Mouse (Mus musculus) stomach, embryonic 15.5 days (tissue): ENCODE data around the gene Sh3pxd2a. TPM values are rescaled to one million over a fixed set of nuclear protein-coding genes. Genes with fewer than 3 reads are reported as not detected.
A peak's percentile ranks its signal among the peaks of the same experiment; 100 is the strongest.

Experiments used
- ATAC-seq: fragments of 200-750 bp; cut with Nextera tagmentation; 2 replicates; pipeline ENCODE4 v1.8.0; 2017; ENCODE audit warnings: low read depth, moderate number of reproducible peaks, moderate TSS enrichment; ENCODE audit not compliant: insufficient read depth, low FRiP score
- H3K27ac ChIP-seq: fragments of 300-500 bp; sonication (generic); 2 replicates; pipeline ENCODE4 v1.5.1; 2015; ENCODE audit warnings: mild to moderate bottlenecking, inconsistent platforms
- H3K27me3 ChIP-seq: fragments of 300-500 bp; sonication (generic); replicated peaks from 2 replicates; pipeline ENCODE4 v1.6.1; 2015; ENCODE audit warnings: inconsistent platforms
- H3K36me3 ChIP-seq: fragments of 300-500 bp; sonication (generic); 2 replicates; pipeline ENCODE4 v1.6.1; 2015; ENCODE audit warnings: inconsistent platforms
- H3K4me1 ChIP-seq: fragments of 300-500 bp; sonication (generic); 2 replicates; pipeline ENCODE4 v1.6.1; 2015; ENCODE audit warnings: inconsistent platforms
- H3K4me2 ChIP-seq: fragments of 300-500 bp; sonication (generic); 2 replicates; pipeline ENCODE4 v1.6.1; 2015; ENCODE audit warnings: mild to moderate bottlenecking, inconsistent platforms
- H3K4me3 ChIP-seq: fragments of 300-500 bp; sonication (generic); replicated peaks from 2 replicates; pipeline ENCODE4 v1.5.1; 2015; ENCODE audit warnings: inconsistent platforms
- H3K9ac ChIP-seq: fragments of 300-500 bp; sonication (generic); 2 replicates; pipeline ENCODE4 v1.6.1; 2015; ENCODE audit warnings: inconsistent platforms
- H3K9me3 ChIP-seq: fragments of 300-500 bp; sonication (generic); 2 replicates; pipeline ENCODE4 v1.6.1; 2016; ENCODE audit warnings: inconsistent platforms
- WGBS: fragments of 180-500 bp; shearing (Covaris S2); methylation state at CpG from one replicate; pipeline ENCODE4 v1.1.7; 2015; 5-methylcytosine and 5-hydroxymethylcytosine counted together
- polyA plus RNA-seq: library from polyadenylated mRNA; unstranded; fragments of >200 nt; fragmentation: Nextera tagmentation; extraction: Ambion mirVana; gene quantifications from 2 replicates; pipeline ENCODE4 v1.2.1, GENCODE M21; 2015

The Sh3pxd2a gene
- polyA plus RNA-seq, 1 experiment from 2014 or later: 6.8 TPM

DNA sequence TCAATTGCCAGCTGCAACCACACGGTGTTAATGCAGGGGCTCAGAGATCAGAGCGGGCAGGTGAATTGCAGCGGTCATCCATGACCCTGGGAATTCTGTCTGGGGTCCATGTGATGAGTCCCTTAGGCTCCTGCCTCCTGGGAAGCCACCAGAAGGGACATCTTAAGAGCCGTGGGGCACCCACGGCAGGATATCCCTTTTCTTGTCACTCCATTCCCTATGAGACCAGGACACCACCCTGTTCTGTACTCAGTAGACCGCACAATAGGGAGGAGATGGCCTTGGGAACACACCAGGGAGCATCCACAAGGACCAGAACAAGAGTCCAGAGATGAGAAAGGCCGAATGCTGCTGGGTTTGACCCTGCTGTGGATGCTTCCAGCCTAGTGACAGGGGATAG is 10.8 kb downstream of the Sh3pxd2a start:
- no peak for ATAC-seq
- no peak overlapping the region for H3K27ac ChIP-seq
- no peak overlapping the region for H3K4me2 ChIP-seq
- 88% methylated on average over 7 of the region's 7 CpGs for WGBS
- H3K4me3 ChIP-seq: no peak overlapping the region
- H3K9me3 ChIP-seq: no peaks in the 10 kb centered on the region
- no peak overlapping the region for H3K9ac ChIP-seq
- H3K36me3 ChIP-seq: no peaks in the 10 kb centered on the region
- peaks cover 64% of the 10 kb centered on the region for H3K4me1 ChIP-seq
- H3K27me3 ChIP-seq: no peaks in the 10 kb centered on the region

DNA sequence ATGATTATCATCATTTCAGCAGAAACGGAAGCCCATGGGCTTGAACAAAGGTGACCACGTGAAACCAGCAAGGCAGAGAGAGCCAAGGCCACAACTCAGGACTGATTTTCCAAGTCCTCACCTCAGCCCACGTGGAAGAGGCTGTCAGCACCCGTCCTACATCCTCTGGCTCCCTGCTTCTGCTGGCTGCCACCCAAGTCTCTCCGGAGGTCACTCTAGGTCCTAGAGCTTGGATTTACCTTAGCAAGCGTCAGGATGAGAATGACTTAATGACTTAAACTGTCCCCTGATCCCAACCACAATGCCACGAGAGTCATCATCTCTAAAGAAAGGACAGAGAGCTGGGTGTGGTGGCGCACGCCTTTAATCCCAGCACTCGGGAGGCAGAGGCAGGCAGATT is 11.5 kb downstream of the Sh3pxd2a start:
- no peak for ATAC-seq
- Histone ChIP-seq H3K4me2 (no peak overlapping the region), H3K4me3 (no peak overlapping the region), H3K27me3 (no peaks in the 10 kb centered on the region), H3K4me1 (peaks cover 60% of the 10 kb centered on the region), H3K36me3 (no peaks in the 10 kb centered on the region), H3K9me3 (no peaks in the 10 kb centered on the region), H3K9ac (no peak overlapping the region), H3K27ac (no peak overlapping the region)
- 79% methylated on average over 10 of the region's 10 CpGs for WGBS

DNA sequence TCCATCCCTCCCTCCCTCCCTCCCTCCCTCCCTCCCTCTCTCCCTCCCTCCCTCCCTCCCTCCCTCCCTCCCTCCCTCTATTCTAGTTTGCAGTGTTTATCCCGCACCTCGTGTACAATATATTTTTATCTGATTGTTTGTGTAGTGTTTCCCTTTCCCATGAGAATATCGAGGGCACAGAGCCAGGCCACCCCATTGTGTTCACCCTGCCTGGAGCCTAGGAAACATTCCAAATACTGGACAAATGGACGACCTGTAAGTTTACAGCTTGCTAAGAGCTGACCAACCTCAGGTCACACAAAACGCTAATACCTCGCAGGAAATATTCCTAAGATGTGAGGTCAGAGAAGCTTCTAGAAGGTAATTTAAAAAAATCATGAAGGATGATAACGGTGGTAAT is 12.0 kb downstream of the Sh3pxd2a start:
- Histone ChIP-seq H3K27ac (no peak overlapping the region), H3K4me1 (peaks cover 58% of the 10 kb centered on the region), H3K27me3 (no peaks in the 10 kb centered on the region), H3K36me3 (no peaks in the 10 kb centered on the region), H3K4me2 (no peak overlapping the region), H3K9ac (no peak overlapping the region), H3K9me3 (no peaks in the 10 kb centered on the region), H3K4me3 (no peak overlapping the region)
- ATAC-seq: no peak
- WGBS: 55% methylated on average over 7 of the region's 7 CpGs

DNA sequence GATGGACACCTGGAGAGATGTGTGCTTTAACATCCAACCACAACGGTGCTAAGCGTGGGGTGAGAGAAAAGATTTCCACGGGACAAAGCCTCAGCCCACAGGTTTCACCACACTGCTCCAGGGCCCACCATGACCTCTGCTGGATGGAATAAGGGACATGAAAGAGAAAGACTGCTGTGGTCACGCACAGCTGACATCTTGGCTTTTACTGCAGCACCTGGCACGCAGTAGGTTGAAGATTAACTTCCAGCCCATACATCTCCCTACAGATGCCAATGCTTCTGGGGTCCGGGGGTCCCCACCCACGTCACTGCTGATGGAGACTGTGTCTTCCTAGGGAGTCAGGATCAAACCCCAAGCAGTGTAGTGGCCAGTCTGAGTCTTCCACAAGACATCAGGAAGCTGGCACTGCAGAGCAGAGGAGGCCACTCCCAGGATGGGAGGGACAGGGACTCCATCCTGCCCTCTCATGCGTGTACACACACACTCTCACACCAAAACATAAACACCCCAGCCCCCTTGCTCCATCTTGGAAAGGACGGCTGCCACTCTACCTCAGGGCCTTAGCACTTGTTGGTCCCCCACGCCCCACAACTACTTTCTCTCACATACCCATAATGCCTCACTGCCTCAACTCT is 12.6 kb downstream of the Sh3pxd2a start:
- no peak overlapping the region for H3K9ac ChIP-seq
- no peaks in the 10 kb centered on the region for H3K36me3 ChIP-seq
- WGBS: 64% methylated on average over 10 of the region's 10 CpGs
- no peaks in the 10 kb centered on the region for H3K27me3 ChIP-seq
- no peak overlapping the region for H3K4me3 ChIP-seq
- H3K4me2 ChIP-seq: no peak overlapping the region
- no peak for ATAC-seq
- peaks cover 61% of the 10 kb centered on the region for H3K4me1 ChIP-seq
- H3K27ac ChIP-seq: no peak overlapping the region
- no peaks in the 10 kb centered on the region for H3K9me3 ChIP-seq

DNA sequence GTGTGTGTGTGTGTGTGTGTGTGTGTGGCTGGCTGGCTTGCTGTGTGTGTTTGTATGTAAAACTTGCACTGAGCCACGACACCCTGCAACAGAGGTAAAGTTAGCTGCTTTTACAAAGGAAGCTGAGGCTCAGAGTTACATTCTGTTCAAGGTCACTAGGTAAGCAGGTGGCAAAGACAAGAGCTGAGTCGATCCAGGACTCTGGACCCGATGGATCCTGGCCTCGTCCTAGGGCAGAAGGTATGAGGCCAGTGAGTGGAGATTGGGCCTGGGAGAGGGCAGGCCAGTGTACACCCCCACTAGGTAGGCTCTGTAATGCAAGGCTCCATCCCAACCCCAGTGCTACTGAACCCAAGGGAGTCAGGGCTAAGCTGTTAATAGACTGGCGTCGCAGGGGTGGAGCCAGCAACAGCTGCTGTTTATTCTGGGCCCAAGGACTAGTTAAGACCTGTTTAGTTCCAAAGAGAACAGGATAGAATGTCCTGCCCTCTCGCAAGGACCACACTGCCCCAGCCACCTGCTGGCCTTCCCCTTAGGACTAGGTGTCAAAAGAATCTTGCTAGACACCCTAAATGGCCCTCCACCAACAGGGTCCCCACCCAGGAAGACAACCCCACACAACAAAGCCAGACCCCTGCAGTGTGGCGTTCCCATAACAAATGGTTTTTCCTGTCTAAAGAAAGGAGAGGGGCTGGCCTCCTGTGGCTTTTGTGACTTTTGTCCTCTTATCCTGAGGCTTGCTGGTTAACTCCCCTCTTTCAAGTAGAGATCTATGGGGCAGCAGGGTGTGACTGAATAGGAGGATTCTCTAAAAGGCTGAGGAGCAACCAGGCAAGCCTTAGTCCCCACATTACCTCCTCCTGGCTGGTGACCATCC is 13.7 kb downstream of the Sh3pxd2a start:
- Histone ChIP-seq H3K27ac (peak overlapping the region; percentile 67), H3K36me3 (no peaks in the 10 kb centered on the region), H3K4me1 (peaks cover 67% of the 10 kb centered on the region), H3K9ac (no peak overlapping the region), H3K9me3 (no peaks in the 10 kb centered on the region), H3K4me2 (no peak overlapping the region), H3K27me3 (no peaks in the 10 kb centered on the region), H3K4me3 (no peak overlapping the region)
- 43% methylated on average over 8 of the region's 8 CpGs for WGBS
- peak; percentile 41; the same call in 1 of the 2 replicates for ATAC-seq

DNA sequence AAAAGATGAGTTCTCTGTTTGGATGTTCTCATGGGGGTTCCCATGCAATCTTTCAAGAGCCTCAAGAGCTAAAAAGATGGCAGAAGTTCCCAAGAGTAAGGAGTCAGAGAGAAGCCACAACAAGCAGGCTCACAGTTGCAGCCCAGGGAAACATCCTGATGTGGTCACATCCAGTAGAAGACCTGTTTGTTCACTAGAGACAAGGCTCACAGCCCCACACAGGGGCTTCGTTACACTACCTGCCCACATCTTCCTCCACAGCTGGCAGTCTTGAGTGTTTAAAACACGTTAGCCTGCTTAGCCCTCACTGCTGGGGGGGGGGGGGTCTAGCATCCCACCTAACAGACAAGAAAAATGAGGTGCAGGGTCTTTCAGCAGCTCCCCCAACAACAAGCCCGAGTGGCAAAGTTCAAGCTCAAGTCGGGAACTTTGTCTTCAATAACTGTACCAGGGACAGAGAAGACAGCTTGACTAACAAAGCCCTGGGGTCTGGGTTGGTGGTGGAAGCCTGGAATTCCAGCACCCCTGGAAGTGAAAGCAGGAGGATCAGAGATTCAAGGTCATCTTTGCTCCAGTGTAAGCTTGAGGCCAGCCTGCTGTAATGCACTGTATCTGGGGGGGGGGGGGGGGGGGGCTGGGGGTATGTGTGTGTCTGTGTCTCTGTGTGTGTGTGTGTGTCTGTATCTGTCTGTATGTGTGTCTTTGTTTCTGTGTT is 14.5 kb downstream of the Sh3pxd2a start:
- Histone ChIP-seq H3K9ac (no peak overlapping the region), H3K9me3 (no peaks in the 10 kb centered on the region), H3K4me3 (no peak overlapping the region), H3K36me3 (no peaks in the 10 kb centered on the region), H3K4me2 (no peak overlapping the region), H3K27ac (no peak overlapping the region), H3K4me1 (peaks cover 69% of the 10 kb centered on the region), H3K27me3 (no peaks in the 10 kb centered on the region)
- no peak for ATAC-seq
- 49% methylated on average over 4 of the region's 4 CpGs for WGBS

DNA sequence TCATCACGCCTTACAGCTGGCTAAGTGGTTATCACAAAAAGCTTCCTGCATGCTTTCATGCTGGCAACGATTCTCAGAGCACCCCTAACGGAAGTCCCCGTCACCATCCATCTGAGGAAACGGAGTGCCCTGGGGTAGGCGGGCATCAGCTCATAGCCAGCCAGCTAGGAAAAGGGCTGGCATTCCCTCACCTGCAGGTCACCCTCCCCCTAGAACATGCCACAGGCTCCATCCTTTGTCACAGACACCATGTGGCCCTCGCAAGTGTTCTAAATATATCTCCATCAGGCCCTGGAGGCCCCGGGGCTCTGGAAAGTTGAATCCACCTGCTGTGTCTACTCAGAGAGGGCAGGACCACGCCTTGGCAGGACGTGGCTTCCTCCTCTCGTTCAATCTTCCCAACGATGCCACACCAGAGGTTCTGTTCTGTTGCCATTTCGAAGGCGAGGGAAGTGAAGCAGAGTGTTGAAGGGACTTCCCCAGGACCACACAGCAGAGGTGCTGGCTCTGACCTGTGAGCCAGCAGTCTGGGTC is 15.5 kb downstream of the Sh3pxd2a start:
- Histone ChIP-seq H3K9ac (no peak overlapping the region), H3K9me3 (no peaks in the 10 kb centered on the region), H3K27ac (peak overlapping the region; percentile 11; the same call in 1 of the 2 replicates), H3K27me3 (no peaks in the 10 kb centered on the region), H3K4me2 (no peak overlapping the region), H3K4me1 (peaks cover 69% of the 10 kb centered on the region), H3K4me3 (no peak overlapping the region), H3K36me3 (no peaks in the 10 kb centered on the region)
- no peak for ATAC-seq
- 61% methylated on average over 14 of the region's 14 CpGs for WGBS

DNA sequence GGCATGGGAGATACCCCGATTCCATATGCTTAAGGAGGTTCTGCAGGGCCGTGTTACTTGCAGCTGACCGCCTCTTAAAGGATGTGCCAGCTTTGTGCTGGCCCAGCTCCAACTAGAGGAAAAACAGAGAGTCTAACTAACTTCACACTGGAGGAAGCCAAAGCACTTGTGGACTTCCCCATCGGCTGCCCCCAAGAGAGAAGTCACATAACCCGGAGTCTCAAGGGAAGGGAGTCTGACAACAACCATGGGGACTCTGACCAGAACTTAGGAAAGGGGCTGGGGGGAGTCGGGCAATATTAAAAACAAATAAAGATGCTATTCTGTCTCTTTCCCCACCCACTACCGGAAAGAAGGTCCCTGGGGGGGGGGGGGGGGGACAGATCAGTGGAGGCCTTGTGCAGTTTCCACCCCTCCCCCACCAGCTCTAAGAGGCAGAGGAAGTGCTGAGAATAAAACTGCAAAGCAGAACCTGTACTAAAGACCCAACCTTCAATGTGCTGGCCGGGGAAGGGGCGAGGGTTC is 17.3 kb downstream of the Sh3pxd2a start:
- peak overlapping the region; percentile 49 for H3K27ac ChIP-seq
- ATAC-seq: no peak
- no peaks in the 10 kb centered on the region for H3K36me3 ChIP-seq
- no peak overlapping the region for H3K4me3 ChIP-seq
- H3K4me2 ChIP-seq: peak overlapping the region; percentile 36
- H3K9me3 ChIP-seq: no peaks in the 10 kb centered on the region
- H3K4me1 ChIP-seq: peaks cover 82% of the 10 kb centered on the region
- no peak overlapping the region for H3K9ac ChIP-seq
- no peaks in the 10 kb centered on the region for H3K27me3 ChIP-seq
- 31% methylated on average over 9 of the region's 9 CpGs for WGBS

DNA sequence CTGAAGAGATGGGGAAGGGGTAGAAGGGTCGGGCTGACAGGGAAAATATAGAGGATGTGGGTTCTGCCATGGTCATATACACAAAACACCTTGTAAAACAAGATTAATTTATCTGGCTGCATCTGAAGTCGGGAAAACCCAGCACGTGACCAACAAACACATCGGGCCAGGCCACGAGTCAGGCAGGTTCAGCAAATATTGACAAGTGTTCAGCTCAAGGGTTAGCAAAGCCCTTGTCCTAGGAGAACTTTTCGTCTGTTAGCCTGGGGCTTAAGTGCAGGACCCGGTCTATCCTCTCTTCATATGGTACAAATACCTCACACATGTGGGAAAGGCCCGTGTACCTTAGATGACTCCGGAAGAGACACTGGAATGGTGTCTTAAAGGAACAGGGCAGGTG is 18.1 kb downstream of the Sh3pxd2a start:
- WGBS: 48% methylated on average over 9 of the region's 9 CpGs
- H3K9ac ChIP-seq: no peak overlapping the region
- ATAC-seq: 0 out of 2 replicates have a peak, but pooled peaks have one; percentile 38
- H3K4me2 ChIP-seq: peak overlapping the region; percentile 36
- H3K36me3 ChIP-seq: no peaks in the 10 kb centered on the region
- peak overlapping the region; percentile 49; the same call in 1 of the 2 replicates for H3K27ac ChIP-seq
- H3K4me1 ChIP-seq: peaks cover 76% of the 10 kb centered on the region
- no peaks in the 10 kb centered on the region for H3K9me3 ChIP-seq
- no peak overlapping the region for H3K4me3 ChIP-seq
- no peaks in the 10 kb centered on the region for H3K27me3 ChIP-seq

DNA sequence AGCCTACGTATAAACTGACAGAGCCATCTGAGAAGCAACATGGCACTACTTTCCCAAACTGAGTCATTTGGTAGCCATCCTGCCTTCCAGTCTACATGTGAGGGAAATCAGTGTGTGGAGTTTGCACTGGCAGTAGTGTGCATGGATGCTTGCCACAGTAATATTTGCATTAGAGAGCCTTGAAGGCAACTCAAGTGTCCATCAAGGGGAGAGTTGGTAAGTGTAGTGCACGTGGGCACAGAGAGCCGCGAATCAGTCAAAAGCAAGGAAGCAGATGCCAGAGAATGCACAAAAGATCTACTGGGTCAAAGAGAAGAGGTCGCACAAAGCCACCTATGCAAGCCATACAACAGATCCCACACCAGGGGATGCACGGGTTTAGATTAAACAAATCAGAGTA is 18.5 kb downstream of the Sh3pxd2a start:
- Histone ChIP-seq H3K4me2 (no peak overlapping the region), H3K4me3 (no peak overlapping the region), H3K9me3 (no peaks in the 10 kb centered on the region), H3K27ac (0 out of 2 replicates have a peak overlapping the region, but pooled peaks have one; percentile 49), H3K27me3 (no peaks in the 10 kb centered on the region), H3K4me1 (peaks cover 79% of the 10 kb centered on the region), H3K36me3 (no peaks in the 10 kb centered on the region), H3K9ac (no peak overlapping the region)
- no peak for ATAC-seq
- 52% methylated on average over 6 of the region's 6 CpGs for WGBS

DNA sequence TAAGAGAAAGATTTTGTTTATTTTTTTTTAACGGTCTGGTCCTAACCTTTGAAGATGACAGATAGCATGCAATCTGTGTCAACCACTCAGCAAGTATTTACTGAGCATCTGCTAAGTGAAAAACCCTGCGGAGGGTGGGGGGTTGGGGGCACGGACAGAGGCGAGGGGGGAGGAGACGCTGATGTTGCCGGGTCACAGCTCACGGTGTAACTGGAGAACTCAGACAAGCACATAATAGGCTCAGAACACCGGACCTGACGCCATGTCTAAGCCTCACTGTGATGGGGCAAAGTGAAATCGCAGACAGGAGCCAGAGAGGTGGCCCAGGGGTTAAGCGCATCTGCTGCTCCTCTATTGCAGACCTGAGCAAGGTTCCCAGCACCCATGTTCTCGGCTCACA is 19.7 kb downstream of the Sh3pxd2a start:
- no peaks in the 10 kb centered on the region for H3K27me3 ChIP-seq
- no peak overlapping the region for H3K4me3 ChIP-seq
- no peak for ATAC-seq
- no peaks in the 10 kb centered on the region for H3K36me3 ChIP-seq
- H3K27ac ChIP-seq: no peak overlapping the region
- 25% methylated on average over 12 of the region's 12 CpGs for WGBS
- peaks cover 77% of the 10 kb centered on the region for H3K4me1 ChIP-seq
- no peak overlapping the region for H3K4me2 ChIP-seq
- H3K9ac ChIP-seq: no peak overlapping the region
- no peaks in the 10 kb centered on the region for H3K9me3 ChIP-seq
